Mouse (Mus musculus) liver, adult 2 months (tissue): Measurements from ENCODE around the gene Prkag2. TPM values are rescaled to one million over a fixed set of nuclear protein-coding genes. Genes with fewer than 3 reads are reported as not detected.

Experiments used
- DNase-seq: peaks from one replicate; pipeline ENCODE4 v3.0.0-alpha.2; 2011; ENCODE audit warnings: low read depth, low spot score; ENCODE audit errors: extremely low read depth
- H3K27ac ChIP-seq: fragments of 200-500 bp; replicated peaks from 2 replicates; pipeline ENCODE4 v1.5.1; 2012; ENCODE audit warnings: low read depth, mild to moderate bottlenecking, control low read depth, inconsistent platforms, low read length; ENCODE audit not compliant: insufficient read depth
- H3K27me3 ChIP-seq: fragments of 200-500 bp; 2 replicates; pipeline ENCODE4 v1.6.1; 2012; ENCODE audit warnings: mild to moderate bottlenecking, moderate library complexity, low read length, inconsistent platforms; ENCODE audit not compliant: control insufficient read depth, insufficient read depth
- H3K36me3 ChIP-seq: fragments of 200-500 bp; 2 replicates; pipeline ENCODE4 v1.6.1; 2012; ENCODE audit warnings: low read length, inconsistent platforms; ENCODE audit not compliant: control insufficient read depth, insufficient read depth
- H3K4me1 ChIP-seq: fragments of 200-500 bp; 2 replicates; pipeline ENCODE4 v1.6.1; 2011; ENCODE audit warnings: low read length; ENCODE audit not compliant: control insufficient read depth, insufficient read depth
- H3K4me3 ChIP-seq: fragments of 200-500 bp; 2 replicates; pipeline ENCODE4 v1.5.1; 2011; ENCODE audit warnings: low read depth, mild to moderate bottlenecking, control low read depth, low read length, moderate library complexity; ENCODE audit not compliant: insufficient read depth
- H3K79me2 ChIP-seq: fragments of 200-500 bp; 2 replicates; pipeline ENCODE4 v1.6.1; 2012; ENCODE audit warnings: inconsistent platforms, mild to moderate bottlenecking, low read length, moderate library complexity; ENCODE audit not compliant: control insufficient read depth, insufficient read depth
- H3K9ac ChIP-seq: fragments of 200-500 bp; 2 replicates; pipeline ENCODE4 v1.6.1; 2012; ENCODE audit warnings: low read depth, mild to moderate bottlenecking, control low read depth, inconsistent platforms, low read length
- CTCF ChIP-seq: fragments of 200-500 bp; IDR thresholded peaks from 2 replicates; pipeline ENCODE4 v1.5.1; 2011; ENCODE audit warnings: low read depth, low read length, control low read depth
- POLR2A ChIP-seq: fragments of 200-500 bp; IDR thresholded peaks from 2 replicates; pipeline ENCODE4 v1.6.1; 2011; ENCODE audit warnings: low read length, control low read depth; ENCODE audit not compliant: insufficient read depth; ENCODE audit errors: extremely low read depth
- WGBS: fragments of 180-500 bp; shearing (Covaris S2); methylation state at CpG from one replicate; pipeline ENCODE4 v1.1.7; 2018; 5-methylcytosine and 5-hydroxymethylcytosine counted together
- polyA plus RNA-seq: library from polyadenylated mRNA; depleted of rRNA; stranded (reverse); fragments of >200 nt; gene quantifications from 2 replicates; pipeline ENCODE4 v1.2.3, GENCODE M21; 2012
- total RNA-seq: library from RNA; depleted of rRNA; stranded (reverse); fragments of >200 nt; gene quantifications from 2 replicates; pipeline ENCODE4 v1.2.3, GENCODE M21; 2014

Prkag2 gene
- total and polyA plus RNA-seq, 2 experiments = 14.8 to 21.1 TPM

- no peak for DNase-seq
- no peaks in the 10 kb centered on the region for H3K36me3 ChIP-seq
- peaks cover 13% of the 10 kb centered on the region; the same call in 1 of the 2 replicates for H3K79me2 ChIP-seq
- no peak overlapping the region for H3K27ac ChIP-seq
- TF ChIP-seq CTCF = no peak
- no peak for TF ChIP-seq POLR2A
- peaks cover 2% of the 10 kb centered on the region; the same call in 1 of the 2 replicates for H3K4me1 ChIP-seq
- H3K4me3 ChIP-seq = no peak overlapping the region
- H3K27me3 ChIP-seq = no peaks in the 10 kb centered on the region
- H3K9ac ChIP-seq = no peak overlapping the region
- 81% methylated on average over 9 of the region's 9 CpGs for WGBS
Observed at GRCm38 (mm10) chr5:24904941-24905340, 195.5 kb downstream of the Prkag2 start.

DNA sequence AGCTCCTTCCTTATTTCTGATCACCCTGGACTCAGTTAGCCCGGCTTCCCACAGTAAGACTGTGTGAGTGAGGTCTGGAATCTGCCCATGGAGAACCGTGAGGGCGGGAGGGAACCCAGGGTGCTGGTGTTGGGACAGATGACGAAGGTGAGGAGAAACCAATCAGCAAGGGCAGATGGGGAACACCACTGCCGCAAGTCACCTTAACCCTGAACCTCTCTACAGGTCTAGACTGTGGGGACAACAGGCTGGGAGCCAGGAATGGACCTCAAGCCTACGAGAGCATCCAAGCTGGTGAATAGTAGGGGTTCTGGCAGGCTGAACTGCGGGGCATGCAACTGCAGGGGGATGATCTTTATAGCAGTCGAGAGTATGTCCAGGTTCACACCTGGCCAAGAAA lies 196.0 kb downstream of the Prkag2 start:
- Histone ChIP-seq H3K27ac (no peak overlapping the region), H3K79me2 (peaks cover 13% of the 10 kb centered on the region; the same call in 1 of the 2 replicates), H3K27me3 (no peaks in the 10 kb centered on the region), H3K4me3 (no peak overlapping the region), H3K4me1 (peaks cover 2% of the 10 kb centered on the region; the same call in 1 of the 2 replicates), H3K9ac (no peak overlapping the region), H3K36me3 (no peaks in the 10 kb centered on the region)
- TF ChIP-seq POLR2A (no peak), CTCF (no peak)
- WGBS = 95% methylated on average over 8 of the region's 8 CpGs
- no peak for DNase-seq

- Histone ChIP-seq H3K4me1 (peaks cover 2% of the 10 kb centered on the region; the same call in 1 of the 2 replicates), H3K27ac (no peak overlapping the region), H3K4me3 (no peak overlapping the region), H3K79me2 (peaks cover 13% of the 10 kb centered on the region; the same call in 1 of the 2 replicates), H3K9ac (no peak overlapping the region), H3K27me3 (no peaks in the 10 kb centered on the region), H3K36me3 (no peaks in the 10 kb centered on the region)
- TF ChIP-seq CTCF (no peak), POLR2A (no peak)
- no peak for DNase-seq
- 84% methylated on average over 4 of the region's 4 CpGs for WGBS
Observed at GRCm38 (mm10) chr5:24904001-24904400, 196.4 kb downstream of the Prkag2 start.

- Histone ChIP-seq H3K4me1 (peaks cover 2% of the 10 kb centered on the region; the same call in 1 of the 2 replicates), H3K27me3 (no peaks in the 10 kb centered on the region), H3K9ac (no peak overlapping the region), H3K36me3 (no peaks in the 10 kb centered on the region), H3K4me3 (no peak overlapping the region), H3K27ac (no peak overlapping the region), H3K79me2 (peaks cover 6% of the 10 kb centered on the region; the same call in 1 of the 2 replicates)
- peak; percentile 81 for DNase-seq
- WGBS = 29% methylated on average over 4 of the region's 4 CpGs
- TF ChIP-seq POLR2A (no peak), CTCF (peak; percentile 68)
Observed at GRCm38 (mm10) chr5:24902835-24903234, 197.6 kb downstream of the Prkag2 start.

DNA sequence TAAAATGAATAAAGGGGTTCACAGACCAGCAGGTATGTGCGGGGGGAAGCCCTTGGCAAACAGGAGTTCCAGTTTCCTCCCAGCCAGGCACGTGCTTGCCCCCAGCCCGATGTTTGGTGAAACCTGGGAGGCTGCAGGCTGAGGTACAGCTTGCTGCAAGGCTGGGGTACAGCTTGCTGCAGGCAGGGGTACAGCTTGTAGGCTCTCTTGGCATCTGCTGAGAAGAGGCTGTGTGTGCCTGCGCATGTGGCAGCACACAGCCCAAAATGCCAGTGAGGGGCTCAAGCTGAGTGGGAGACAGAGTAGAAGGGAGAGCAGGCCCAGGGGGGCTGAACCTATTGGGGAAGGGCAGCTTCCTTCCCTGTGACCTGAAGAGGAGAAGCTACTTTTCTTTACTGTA lies 204.8 kb downstream of the Prkag2 start:
- no peak overlapping the region for H3K9ac ChIP-seq
- 87% methylated on average over 4 of the region's 4 CpGs for WGBS
- no peak overlapping the region for H3K27ac ChIP-seq
- H3K4me1 ChIP-seq = no peaks in the 10 kb centered on the region
- H3K79me2 ChIP-seq = no peaks in the 10 kb centered on the region
- no peak overlapping the region for H3K4me3 ChIP-seq
- TF ChIP-seq CTCF = no peak
- no peak for TF ChIP-seq POLR2A
- no peaks in the 10 kb centered on the region for H3K36me3 ChIP-seq
- H3K27me3 ChIP-seq = no peaks in the 10 kb centered on the region
- no peak for DNase-seq

DNA sequence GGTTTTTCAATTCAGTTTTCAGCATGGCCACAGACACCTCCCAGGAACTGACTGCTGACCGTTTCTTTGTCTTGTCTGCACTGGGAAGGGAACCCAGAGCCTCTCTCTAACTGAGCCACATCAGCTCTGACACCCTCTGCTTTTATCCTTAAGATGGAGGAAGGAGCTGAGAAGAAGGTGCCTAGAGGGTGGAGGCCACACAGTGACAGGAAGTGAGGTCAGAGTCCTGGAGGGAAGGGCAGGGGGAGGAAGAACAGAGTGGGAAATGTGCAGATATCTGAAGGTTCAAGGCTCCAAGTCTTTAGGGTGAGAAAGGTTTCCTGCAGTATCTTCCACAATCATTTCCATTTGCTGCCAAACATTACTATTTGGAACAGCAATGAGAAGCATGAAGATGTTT lies 205.6 kb downstream of the Prkag2 start:
- Histone ChIP-seq H3K4me1 (no peaks in the 10 kb centered on the region), H3K36me3 (no peaks in the 10 kb centered on the region), H3K4me3 (no peak overlapping the region), H3K79me2 (0 out of 2 replicates have a peak, but pooled peaks cover 2% of the 10 kb centered on the region), H3K9ac (no peak overlapping the region), H3K27me3 (no peaks in the 10 kb centered on the region), H3K27ac (no peak overlapping the region)
- TF ChIP-seq POLR2A = no peak
- TF ChIP-seq CTCF = no peak
- no peak for DNase-seq
- whole genome bisulfite sequencing = 82% methylated on average over 1 of the region's 1 CpGs
